Mouse (Mus musculus): ENCODE measurements around the gene Gm49361.
"Not testable (repeated sequence)": the region's sequence is repeated elsewhere in the genome, so short reads cannot be mapped to it uniquely, and the experiment has no call there.

Gene Gm49361

GRCm38 (mm10) chr14:57687441-57687840 lies 58.5 kb downstream of the Gm49361 start:
- no peak for DNase-seq

GRCm38 (mm10) chr14:57686647-57687046 lies 59.3 kb downstream of the Gm49361 start:
- no peak for DNase-seq

GRCm38 (mm10) chr14:57684579-57684978 lies 61.3 kb downstream of the Gm49361 start:
- peak; percentile 56 for DNase-seq

- no peak for DNase-seq
Measured at GRCm38 (mm10) chr14:57682751-57683150, 63.2 kb downstream of the Gm49361 start.

GRCm38 (mm10) chr14:57679958-57680535 lies 65.9 kb downstream of the Gm49361 start:
- DNase-seq, result peak; percentile 72

GRCm38 (mm10) chr14:57679523-57679922 lies 66.4 kb downstream of the Gm49361 start:
- DNase-seq, result no peak

- DNase-seq, result no peak
Measured at GRCm38 (mm10) chr14:57675481-57675880, 70.4 kb downstream of the Gm49361 start.

- no peak for DNase-seq
Measured at GRCm38 (mm10) chr14:57665628-57665950, 80.3 kb downstream of the Gm49361 start.

- DNase-seq, result peak; percentile 76
Measured at GRCm38 (mm10) chr14:57664822-57665627, 80.9 kb downstream of the Gm49361 start, which contains the start of gene Xpo4. Gene Xpo4 (minus strand): TSS chr14:57665430.

- peak; percentile 23 for DNase-seq
Measured at GRCm38 (mm10) chr14:57664311-57664821, 81.5 kb downstream of the Gm49361 start.

GRCm38 (mm10) chr14:57663630-57664029 lies 82.3 kb downstream of the Gm49361 start:
- DNase-seq, result no peak

GRCm38 (mm10) chr14:57658301-57658700 lies 87.6 kb downstream of the Gm49361 start:
- no peak for DNase-seq

- DNase-seq, result no peak
Measured at GRCm38 (mm10) chr14:57657500-57657899, 88.4 kb downstream of the Gm49361 start.

- DNase-seq, result not testable (repeated sequence)
Measured at GRCm38 (mm10) chr14:57656519-57656918, 89.4 kb downstream of the Gm49361 start.

GRCm38 (mm10) chr14:57649501-57649900 lies 96.4 kb downstream of the Gm49361 start:
- DNase-seq, result no peak

GRCm38 (mm10) chr14:57646155-57646554 lies 99.7 kb downstream of the Gm49361 start:
- no peak for DNase-seq

GRCm38 (mm10) chr14:57639153-57639552 lies 106.8 kb downstream of the Gm49361 start:
- DNase-seq, result no peak

- DNase-seq, result no peak
Measured at GRCm38 (mm10) chr14:57634141-57634540, 111.8 kb downstream of the Gm49361 start.

GRCm38 (mm10) chr14:57629595-57629994 lies 116.3 kb downstream of the Gm49361 start:
- DNase-seq, result no peak

- DNase-seq, result no peak
Measured at GRCm38 (mm10) chr14:57622934-57623333, 123.0 kb downstream of the Gm49361 start.

GRCm38 (mm10) chr14:57621699-57622098 lies 124.2 kb downstream of the Gm49361 start:
- DNase-seq, result no peak

GRCm38 (mm10) chr14:57620598-57621236 lies 125.2 kb downstream of the Gm49361 start:
- DNase-seq, result peak; percentile 14

GRCm38 (mm10) chr14:57619487-57619886 lies 126.4 kb downstream of the Gm49361 start:
- peak; percentile 8 for DNase-seq

GRCm38 (mm10) chr14:57617675-57618074 lies 128.2 kb downstream of the Gm49361 start:
- DNase-seq, result no peak
